Mouse (Mus musculus): ENCODE data around the gene Klhl18. TPM values are rescaled to one million over a fixed set of nuclear protein-coding genes. Genes with fewer than 3 reads are reported as not detected.
"Not testable (repeated sequence)": the region's sequence is repeated elsewhere in the genome, so short reads cannot be mapped to it uniquely, and the experiment has no call there.

Gene Klhl18
- polyA plus RNA-seq, 1 experiment from 2014 or later, result 9.9 TPM

GRCm38 (mm10) chr9:110381292-110381691 is 95.2 kb downstream of the Klhl18 start:
- peaks cover 95% of the 10 kb centered on the region for H3K36me3 ChIP-seq
- no peak overlapping the region for H3K9ac ChIP-seq
- no peak overlapping the region for H3K4me3 ChIP-seq
- no peaks in the 10 kb centered on the region for H3K27me3 ChIP-seq
- H3K27ac ChIP-seq, result no peak overlapping the region
- no peak overlapping the region for H3K4me2 ChIP-seq (replicated peaks)
- H3K4me1 ChIP-seq, result no peaks in the 10 kb centered on the region
- WGBS, result 73% methylated on average over 12 of the region's 12 CpGs
- H3K9me3 ChIP-seq, result no peaks in the 10 kb centered on the region
- no peak for ATAC-seq (ENCODE audit: low FRiP score, low read depth)

- 33% methylated on average over 21 of the region's 21 CpGs for WGBS
- Histone ChIP-seq H3K27me3 (no peaks in the 10 kb centered on the region), H3K4me1 (no peaks in the 10 kb centered on the region), H3K9ac (no peak overlapping the region), H3K27ac (no peak overlapping the region), H3K4me3 (no peak overlapping the region), H3K9me3 (no peaks in the 10 kb centered on the region), H3K36me3 (peaks cover 95% of the 10 kb centered on the region), H3K4me2 (replicated peaks) (peak overlapping the region; percentile 16; the same call in 1 of the 2 replicates)
- 0 out of 2 replicates have a peak, but pooled peaks have one; percentile 33 for ATAC-seq (ENCODE audit: low FRiP score, low read depth)
These were observed 95.8 kb downstream of the Klhl18 start for GRCm38 (mm10) chr9:110380662-110381061.

GRCm38 (mm10) chr9:110379361-110379760 is 97.1 kb downstream of the Klhl18 start:
- no peaks in the 10 kb centered on the region for H3K4me1 ChIP-seq
- H3K9me3 ChIP-seq, result no peaks in the 10 kb centered on the region
- peaks cover 91% of the 10 kb centered on the region for H3K36me3 ChIP-seq
- no peak overlapping the region for H3K9ac ChIP-seq
- H3K4me2 ChIP-seq (replicated peaks), result no peak overlapping the region
- 97% methylated on average over 8 of the region's 8 CpGs for WGBS
- H3K4me3 ChIP-seq, result no peak overlapping the region
- no peak overlapping the region for H3K27ac ChIP-seq
- no peaks in the 10 kb centered on the region for H3K27me3 ChIP-seq
- no peak for ATAC-seq (ENCODE audit: low FRiP score, low read depth)

GRCm38 (mm10) chr9:110377655-110378054 is 98.8 kb downstream of the Klhl18 start:
- ATAC-seq (ENCODE audit: low FRiP score, low read depth); H3K9ac ChIP-seq; H3K4me2 ChIP-seq (replicated peaks); H3K27ac ChIP-seq; H3K27me3 ChIP-seq; H3K9me3 ChIP-seq; H3K4me1 ChIP-seq; H3K4me3 ChIP-seq: not testable (repeated sequence)
- WGBS, result 86% methylated on average over 12 of the region's 15 CpGs
- peaks cover 91% of the 10 kb centered on the region for H3K36me3 ChIP-seq

Other genes with a start within 250 kb of the Klhl18 start
- gene Cspg5, start 232.9 kb downstream of the Klhl18 start, polyA plus RNA-seq (2015; fragmentation: Nextera tagmentation; extraction: Ambion mirVana), result 3.7 and 4.5 TPM in 2 replicates
- gene Elp6, start 171.5 kb downstream of the Klhl18 start, polyA plus RNA-seq (2015; fragmentation: Nextera tagmentation; extraction: Ambion mirVana), result 34.4 and 35.8 TPM in 2 replicates
- gene Scap, start 143.4 kb downstream of the Klhl18 start, polyA plus RNA-seq (2015; fragmentation: Nextera tagmentation; extraction: Ambion mirVana), result 39.7 and 40.2 TPM in 2 replicates
- 17.7 and 17.9 TPM in 2 replicates for gene Ptpn23, start 68.5 kb downstream of the Klhl18 start, polyA plus RNA-seq (2015; fragmentation: Nextera tagmentation; extraction: Ambion mirVana)
- 0.97 and 0.98 TPM in 2 replicates for gene Ngp, start 56.9 kb downstream of the Klhl18 start, polyA plus RNA-seq (2015; fragmentation: Nextera tagmentation; extraction: Ambion mirVana)
- gene Kif9, start 264 bp upstream of the Klhl18 start, polyA plus RNA-seq (2015; fragmentation: Nextera tagmentation; extraction: Ambion mirVana), result 1.1 TPM in 2 replicates
- gene Setd2, start 55.9 kb upstream of the Klhl18 start, polyA plus RNA-seq (2015; fragmentation: Nextera tagmentation; extraction: Ambion mirVana), result 43.3 and 45.0 TPM in 2 replicates
- gene Nradd, start 147.8 kb upstream of the Klhl18 start, polyA plus RNA-seq (2015; fragmentation: Nextera tagmentation; extraction: Ambion mirVana), result 61.2 and 64.5 TPM in 2 replicates
- gene Nbeal2, start 177.5 kb upstream of the Klhl18 start, polyA plus RNA-seq (2015; fragmentation: Nextera tagmentation; extraction: Ambion mirVana), result 0.75 and 0.76 TPM in 2 replicates
- 106 and 107 TPM in 2 replicates for gene Ccdc12, start 179.8 kb upstream of the Klhl18 start, polyA plus RNA-seq (2015; fragmentation: Nextera tagmentation; extraction: Ambion mirVana)